Mouse (Mus musculus): ENCODE measurements around the gene Rnaset2b. TPM values are rescaled to one million over a fixed set of nuclear protein-coding genes. Genes with fewer than 3 reads are reported as not detected.
"Not testable (repeated sequence)": the region's sequence is repeated elsewhere in the genome, so short reads cannot be mapped to it uniquely, and the experiment has no call there.

Gene Rnaset2b
- polyA plus RNA-seq (2014; fragmentation: Nextera tagmentation; extraction: Ambion mirVana) = 144 and 161 TPM in 2 replicates

DNA sequence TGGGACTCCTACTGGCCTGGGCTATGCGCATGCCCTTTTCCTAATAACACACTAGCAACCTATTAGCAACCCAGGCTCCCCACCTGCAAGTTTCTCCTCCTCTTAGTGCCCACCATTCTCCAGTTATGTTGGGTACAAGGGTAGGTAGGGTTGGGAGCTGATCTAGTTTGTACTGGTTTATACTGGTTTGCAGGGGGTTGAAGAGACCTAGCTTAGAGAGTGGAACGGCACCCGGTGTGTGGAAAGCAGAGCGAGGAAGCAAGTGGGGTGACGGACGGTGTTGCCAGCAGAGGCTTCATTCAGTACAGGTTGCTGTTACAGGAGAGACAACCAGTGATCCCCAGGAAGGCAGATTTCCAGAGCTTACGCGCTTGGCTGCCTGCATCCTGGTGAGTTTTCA lies at the start of gene Rnaset2b:
TSS of gene Rnaset2b (plus strand) at position 301 of the 400 bp plus-strand sequence.
- H3K9ac ChIP-seq (ENCODE audit: low read length); H3K27me3 ChIP-seq (ENCODE audit: control insufficient read depth, insufficient read depth, low read length); H3K27ac ChIP-seq (replicated peaks; ENCODE audit: low read depth, low read length); H3K4me2 ChIP-seq (ENCODE audit: low read depth, severe bottlenecking); H3K4me3 ChIP-seq (ENCODE audit: low read depth, low read length); ATAC-seq (ENCODE audit: insufficient number of reproducible peaks, low FRiP score, low TSS enrichment, low read depth); DNase-seq (ENCODE audit: low spot score); H3K36me3 ChIP-seq (ENCODE audit: control insufficient read depth, insufficient read depth, low read length); H3K4me1 ChIP-seq (ENCODE audit: control insufficient read depth, insufficient read depth, low read length); H3K9me3 ChIP-seq (ENCODE audit: control insufficient read depth, low read length): not testable (repeated sequence)
- WGBS = no CpG with 5 or more reads among the region's 8 CpGs

DNA sequence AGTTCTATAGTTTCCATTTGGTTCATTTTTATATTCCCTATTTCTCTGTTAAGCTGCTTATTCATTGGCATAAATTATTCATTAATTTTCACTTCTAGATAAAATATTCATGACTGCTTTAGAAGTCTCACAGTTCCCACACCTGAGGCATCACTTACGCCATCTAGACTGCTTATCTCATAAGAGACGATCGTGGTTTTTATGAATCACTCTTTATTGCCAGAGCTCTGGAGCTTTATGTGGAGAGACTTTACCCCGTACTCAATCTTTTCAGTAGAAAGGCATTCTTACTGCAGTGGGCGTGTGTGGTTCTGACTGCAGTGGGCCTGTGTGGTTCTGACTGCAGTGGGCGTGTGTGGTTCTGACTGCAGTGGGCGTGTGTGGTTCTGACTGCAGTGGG lies 38.8 kb upstream of the Rnaset2b start:
- ATAC-seq (ENCODE audit: insufficient number of reproducible peaks, low FRiP score, low TSS enrichment, low read depth); H3K4me3 ChIP-seq (ENCODE audit: low read depth, low read length); H3K27ac ChIP-seq (replicated peaks; ENCODE audit: low read depth, low read length); H3K27me3 ChIP-seq (ENCODE audit: control insufficient read depth, insufficient read depth, low read length); H3K4me1 ChIP-seq (ENCODE audit: control insufficient read depth, insufficient read depth, low read length); H3K4me2 ChIP-seq (ENCODE audit: low read depth, severe bottlenecking); H3K9me3 ChIP-seq (ENCODE audit: control insufficient read depth, low read length); DNase-seq (ENCODE audit: low spot score); H3K36me3 ChIP-seq (ENCODE audit: control insufficient read depth, insufficient read depth, low read length); H3K9ac ChIP-seq (ENCODE audit: low read length): not testable (repeated sequence)
- WGBS = 95% methylated on average over 6 of the region's 7 CpGs

DNA sequence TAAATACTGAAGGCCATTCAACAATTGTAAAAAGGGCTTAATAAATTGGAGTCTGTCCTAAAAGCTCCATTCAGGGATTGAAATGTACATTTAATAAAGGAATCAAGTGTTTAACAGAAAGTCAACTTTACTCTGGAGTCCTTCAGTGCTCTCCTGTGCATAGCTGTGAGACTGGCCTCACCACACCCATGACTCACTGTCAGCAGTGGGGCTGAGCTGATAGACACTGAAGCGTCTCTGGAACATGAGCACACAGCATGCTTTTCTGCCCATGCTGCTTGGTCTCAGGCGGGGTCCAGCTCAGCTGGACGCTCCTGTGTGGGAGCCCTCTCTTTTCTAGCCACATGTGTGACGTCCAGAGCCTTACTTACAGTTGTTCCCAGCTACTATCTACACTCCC lies 27.9 kb upstream of the Rnaset2b start:
- H3K36me3 ChIP-seq (ENCODE audit: control insufficient read depth, insufficient read depth, low read length); H3K4me3 ChIP-seq (ENCODE audit: low read depth, low read length); DNase-seq (ENCODE audit: low spot score); H3K4me1 ChIP-seq (ENCODE audit: control insufficient read depth, insufficient read depth, low read length); H3K27ac ChIP-seq (replicated peaks; ENCODE audit: low read depth, low read length); H3K9ac ChIP-seq (ENCODE audit: low read length); ATAC-seq (ENCODE audit: insufficient number of reproducible peaks, low FRiP score, low TSS enrichment, low read depth); H3K9me3 ChIP-seq (ENCODE audit: control insufficient read depth, low read length); H3K4me2 ChIP-seq (ENCODE audit: low read depth, severe bottlenecking); H3K27me3 ChIP-seq (ENCODE audit: control insufficient read depth, insufficient read depth, low read length): not testable (repeated sequence)
- WGBS = no CpG with 5 or more reads among the region's 4 CpGs

DNA sequence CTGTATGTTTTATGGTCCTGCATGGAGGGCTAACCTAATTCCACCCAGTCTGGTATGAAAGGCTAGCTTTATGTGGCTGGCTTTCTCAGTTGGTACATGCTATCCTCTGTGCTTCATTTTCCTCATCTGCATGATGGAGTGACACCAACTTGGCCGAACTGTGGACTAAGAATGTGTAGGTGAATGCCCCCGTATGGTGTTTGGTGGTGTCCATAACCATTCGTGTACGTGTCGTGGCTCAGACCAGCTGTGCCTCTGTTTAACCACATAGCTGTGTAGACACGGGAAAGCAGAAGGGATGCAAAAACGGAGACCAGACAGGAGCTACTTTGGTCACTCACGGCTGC lies 22.8 kb upstream of the Rnaset2b start:
- not testable (repeated sequence) for H3K4me1 ChIP-seq (ENCODE audit: control insufficient read depth, insufficient read depth, low read length); H3K9me3 ChIP-seq (ENCODE audit: control insufficient read depth, low read length); H3K4me3 ChIP-seq (ENCODE audit: low read depth, low read length); H3K27ac ChIP-seq (replicated peaks; ENCODE audit: low read depth, low read length); DNase-seq (ENCODE audit: low spot score); H3K27me3 ChIP-seq (ENCODE audit: control insufficient read depth, insufficient read depth, low read length); H3K36me3 ChIP-seq (ENCODE audit: control insufficient read depth, insufficient read depth, low read length); H3K9ac ChIP-seq (ENCODE audit: low read length)
- WGBS = no CpG with 5 or more reads among the region's 8 CpGs
- peak; percentile 38; the same call in 1 of the 2 replicates for ATAC-seq (ENCODE audit: insufficient number of reproducible peaks, low FRiP score, low TSS enrichment, low read depth)
- peak overlapping the region; percentile 50 for H3K4me2 ChIP-seq (ENCODE audit: low read depth, severe bottlenecking)

DNA sequence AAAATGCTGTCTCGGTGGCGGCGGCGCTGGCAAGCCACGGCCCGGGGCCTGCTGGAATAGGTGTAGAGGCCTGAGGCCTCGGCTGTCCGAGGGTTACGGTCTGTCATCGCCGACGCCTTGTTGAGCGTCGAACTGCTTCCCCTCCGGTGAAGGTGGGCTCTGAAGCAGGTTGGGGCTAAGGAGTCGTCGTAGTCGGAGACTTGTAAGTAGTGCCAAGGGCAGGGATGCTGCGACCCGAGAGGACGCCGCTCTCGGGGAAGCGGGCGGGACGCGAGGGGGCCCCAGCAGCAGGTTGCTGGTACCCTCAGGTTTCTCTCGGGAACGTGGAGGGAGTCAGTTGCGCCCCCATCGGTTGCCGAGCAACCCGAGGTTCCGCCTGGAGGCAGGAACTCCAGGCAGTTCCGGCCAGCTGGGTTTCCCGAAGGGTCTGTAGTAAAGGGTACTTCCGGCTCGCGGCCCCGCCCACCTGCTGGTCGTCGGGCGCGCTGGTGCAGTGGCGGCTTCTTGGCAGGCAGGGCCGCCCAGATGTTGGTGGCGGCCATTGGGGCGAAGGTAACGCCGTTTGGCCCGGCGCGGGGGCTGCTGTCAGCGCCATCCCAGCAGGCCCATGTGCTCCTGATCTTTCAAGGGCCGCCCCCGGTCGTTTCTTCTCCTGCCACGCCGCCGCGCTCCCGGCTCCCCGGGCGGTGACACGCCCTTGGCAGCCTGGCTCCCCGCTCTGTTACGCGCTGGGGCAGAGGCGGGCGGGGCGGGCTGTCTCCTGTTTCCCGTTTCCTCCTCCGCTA lies 22.3 kb upstream of the Rnaset2b start, which contains the start of gene Rsph3b:
TSS of gene Rsph3b (minus strand) at position 699 of the 785 bp plus-strand sequence.
- Histone ChIP-seq H3K4me3 (ENCODE audit: low read depth, low read length) (peak within 1 kb of the TSS; percentile 41), H3K27ac (replicated peaks; ENCODE audit: low read depth, low read length) (0 out of 2 replicates have a peak within 1 kb of the TSS, but pooled peaks have one; percentile 52), H3K9ac (ENCODE audit: low read length) (peak within 1 kb of the TSS; percentile 45; the same call in 1 of the 2 replicates), H3K4me2 (ENCODE audit: low read depth, severe bottlenecking) (peak within 1 kb of the TSS; percentile 50)
- WGBS = under 1% methylated on average over 63 of the region's 73 CpGs
- not testable (repeated sequence) for H3K36me3 ChIP-seq (ENCODE audit: control insufficient read depth, insufficient read depth, low read length); H3K27me3 ChIP-seq (ENCODE audit: control insufficient read depth, insufficient read depth, low read length); H3K9me3 ChIP-seq (ENCODE audit: control insufficient read depth, low read length); H3K4me1 ChIP-seq (ENCODE audit: control insufficient read depth, insufficient read depth, low read length)
- ATAC-seq (ENCODE audit: insufficient number of reproducible peaks, low FRiP score, low TSS enrichment, low read depth) (peak; percentile 97), DNase-seq (ENCODE audit: low spot score) (peak; percentile 94)

DNA sequence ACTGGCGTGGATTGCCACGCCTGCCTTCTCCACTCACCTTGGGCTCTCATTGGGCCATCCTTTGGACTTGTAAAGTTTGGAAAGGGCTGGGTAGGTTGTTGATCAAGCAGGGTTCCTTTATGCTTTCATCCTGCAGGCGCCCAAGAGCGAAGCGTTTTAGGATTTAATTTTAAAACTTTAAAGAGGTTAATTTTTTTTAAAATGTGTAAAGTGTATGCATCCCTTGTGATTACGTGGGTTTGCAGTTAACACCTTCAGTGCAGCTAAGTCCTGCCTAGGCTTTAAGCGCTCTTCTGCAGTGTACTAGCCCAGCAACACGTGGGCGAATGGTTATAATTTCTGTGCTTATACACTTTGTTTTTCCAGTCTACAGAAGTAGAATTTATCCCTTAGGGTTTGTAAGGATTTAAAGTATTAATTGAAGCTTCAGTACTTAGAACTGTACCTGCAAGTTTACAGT lies 21.6 kb upstream of the Rnaset2b start:
- H3K9me3 ChIP-seq (ENCODE audit: control insufficient read depth, low read length); DNase-seq (ENCODE audit: low spot score); ATAC-seq (ENCODE audit: insufficient number of reproducible peaks, low FRiP score, low TSS enrichment, low read depth); H3K27me3 ChIP-seq (ENCODE audit: control insufficient read depth, insufficient read depth, low read length); H3K36me3 ChIP-seq (ENCODE audit: control insufficient read depth, insufficient read depth, low read length); H3K4me1 ChIP-seq (ENCODE audit: control insufficient read depth, insufficient read depth, low read length): not testable (repeated sequence)
- Histone ChIP-seq H3K4me2 (ENCODE audit: low read depth, severe bottlenecking) (peak overlapping the region; percentile 50), H3K4me3 (ENCODE audit: low read depth, low read length) (peak overlapping the region; percentile 41), H3K9ac (ENCODE audit: low read length) (peak overlapping the region; percentile 45; the same call in 1 of the 2 replicates), H3K27ac (replicated peaks; ENCODE audit: low read depth, low read length) (0 out of 2 replicates have a peak overlapping the region, but pooled peaks have one; percentile 52)
- 10% methylated on average over 9 of the region's 9 CpGs for WGBS

DNA sequence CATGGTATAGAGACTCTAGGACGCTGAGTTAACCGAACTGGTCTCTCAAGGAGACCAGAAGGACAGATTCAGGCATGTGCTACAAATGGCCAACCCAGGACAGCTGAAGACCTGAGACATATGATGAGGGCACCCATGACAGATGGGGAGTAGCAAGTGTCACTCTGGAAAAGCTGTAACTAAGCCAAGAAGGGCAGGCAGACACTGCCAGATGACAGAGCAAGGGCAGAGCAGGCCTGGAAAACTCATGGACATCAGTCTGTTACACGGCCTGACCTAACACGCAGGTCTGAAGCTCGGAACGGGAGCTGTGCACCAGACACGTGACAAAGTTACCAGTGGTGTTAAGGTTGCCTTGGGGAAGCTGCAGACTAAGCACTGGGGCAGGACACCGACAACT lies 11.6 kb upstream of the Rnaset2b start:
- not testable (repeated sequence) for H3K27ac ChIP-seq (replicated peaks; ENCODE audit: low read depth, low read length); H3K4me1 ChIP-seq (ENCODE audit: control insufficient read depth, insufficient read depth, low read length); H3K9ac ChIP-seq (ENCODE audit: low read length); H3K4me3 ChIP-seq (ENCODE audit: low read depth, low read length); H3K4me2 ChIP-seq (ENCODE audit: low read depth, severe bottlenecking); H3K27me3 ChIP-seq (ENCODE audit: control insufficient read depth, insufficient read depth, low read length); ATAC-seq (ENCODE audit: insufficient number of reproducible peaks, low FRiP score, low TSS enrichment, low read depth); DNase-seq (ENCODE audit: low spot score); H3K36me3 ChIP-seq (ENCODE audit: control insufficient read depth, insufficient read depth, low read length); H3K9me3 ChIP-seq (ENCODE audit: control insufficient read depth, low read length)
- WGBS = 92% methylated on average over 5 of the region's 8 CpGs

DNA sequence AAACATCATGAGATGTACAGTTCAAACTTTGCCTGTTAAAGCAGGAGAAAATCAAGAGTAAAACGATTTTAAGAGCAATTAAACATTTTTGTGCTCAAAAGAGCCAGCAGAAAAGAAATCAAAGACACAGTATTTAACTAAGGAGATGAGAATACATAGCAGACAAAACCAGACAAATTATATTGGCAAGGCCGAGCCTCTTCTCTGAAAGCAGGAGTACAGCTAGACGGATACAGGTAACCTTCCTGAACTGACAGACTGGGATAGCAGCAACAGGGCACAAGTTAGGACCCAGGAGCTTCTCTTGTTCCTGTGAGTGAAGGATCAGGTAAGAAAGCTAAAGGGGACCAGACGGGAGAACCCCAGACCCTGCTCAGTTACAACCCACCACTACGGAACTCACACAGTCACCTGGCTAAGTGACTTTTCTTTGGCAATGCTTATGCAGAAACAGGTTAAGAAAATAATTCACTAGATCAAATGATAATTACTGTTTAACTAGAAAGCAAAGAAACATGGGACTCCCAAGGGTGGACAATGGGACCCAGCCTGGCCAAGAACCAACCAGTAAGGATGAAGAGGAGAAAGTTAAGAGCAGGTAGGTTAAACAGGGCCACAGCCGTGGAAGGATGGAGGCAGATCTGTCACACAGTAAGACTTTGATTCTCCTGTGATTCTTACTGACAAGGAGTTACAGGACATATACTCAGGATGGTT lies 10.7 kb upstream of the Rnaset2b start:
- H3K36me3 ChIP-seq (ENCODE audit: control insufficient read depth, insufficient read depth, low read length); ATAC-seq (ENCODE audit: insufficient number of reproducible peaks, low FRiP score, low TSS enrichment, low read depth); H3K4me3 ChIP-seq (ENCODE audit: low read depth, low read length); H3K4me1 ChIP-seq (ENCODE audit: control insufficient read depth, insufficient read depth, low read length); DNase-seq (ENCODE audit: low spot score); H3K27me3 ChIP-seq (ENCODE audit: control insufficient read depth, insufficient read depth, low read length); H3K9ac ChIP-seq (ENCODE audit: low read length); H3K9me3 ChIP-seq (ENCODE audit: control insufficient read depth, low read length); H3K27ac ChIP-seq (replicated peaks; ENCODE audit: low read depth, low read length): not testable (repeated sequence)
- 69% methylated on average over 4 of the region's 6 CpGs for WGBS
- peak overlapping the region; percentile 27; the same call in 1 of the 2 replicates for H3K4me2 ChIP-seq (ENCODE audit: low read depth, severe bottlenecking)
